Mouse (Mus musculus) leukemia stem cell, adult 10-12 weeks (primary cell): ENCODE results near the gene Rngtt. TPM values are rescaled to one million over a fixed set of nuclear protein-coding genes. Genes with fewer than 3 reads are reported as not detected.

Source experiments
- polyA plus RNA-seq: library from polyadenylated mRNA; stranded (reverse); fragments of >175 nt; gene quantifications from 2 replicates; pipeline ENCODE4 v1.2.3, GENCODE M21; 2012; ENCODE audit warnings: low replicate concordance

Gene Rngtt
- polyA plus RNA-seq: 2.0 and 5.9 TPM in 2 replicates

DNA sequence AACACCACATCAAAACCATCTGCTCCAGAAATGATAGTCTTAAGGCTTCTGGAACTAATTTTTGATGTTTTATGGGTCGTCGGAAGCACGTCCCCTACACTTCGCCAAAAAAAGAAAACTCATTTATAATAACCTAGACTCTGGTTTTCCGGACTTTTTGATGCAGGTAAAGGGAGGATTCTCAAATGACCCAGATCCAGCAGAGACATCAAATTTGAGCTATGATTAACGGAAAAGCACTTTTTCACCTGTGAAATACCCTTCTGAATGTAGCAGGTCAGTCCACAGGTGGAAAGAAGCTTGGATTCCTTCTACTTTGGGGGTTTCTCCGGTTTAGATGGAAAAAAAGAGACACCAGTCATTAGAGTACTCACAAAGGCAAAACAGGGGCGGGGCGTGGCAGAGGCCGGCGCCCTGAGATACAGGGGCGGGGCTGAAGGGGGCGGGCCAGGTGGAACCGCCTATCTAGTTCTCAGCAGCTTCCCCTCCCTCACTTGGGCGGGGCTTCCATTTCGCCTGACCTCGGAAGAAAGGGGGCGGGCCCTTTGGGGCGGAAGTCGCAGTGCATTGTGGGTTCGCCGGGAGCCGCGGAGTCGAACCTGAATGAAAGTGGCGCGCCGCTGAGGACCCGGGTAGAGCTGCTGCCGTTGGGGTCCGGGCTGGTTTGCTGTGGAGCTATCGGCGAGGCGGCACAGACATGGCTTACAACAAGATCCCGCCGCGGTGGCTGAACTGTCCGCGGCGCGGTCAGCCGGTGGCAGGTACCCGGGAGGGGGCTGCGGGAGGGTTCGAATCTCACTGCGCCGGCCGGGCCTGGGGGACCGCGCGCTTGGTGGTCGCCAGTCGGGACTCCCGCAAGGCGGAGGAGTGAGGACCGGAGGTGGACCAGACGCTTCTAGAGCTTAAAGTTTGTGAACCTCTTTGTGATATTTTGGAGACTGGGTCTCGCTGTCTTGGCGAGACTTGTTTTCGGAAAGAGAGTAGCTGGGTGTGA is at the start of gene Rngtt:
Gene Rngtt, plus strand, starts transcription at position 548 of the 994 bp plus-strand sequence.

DNA sequence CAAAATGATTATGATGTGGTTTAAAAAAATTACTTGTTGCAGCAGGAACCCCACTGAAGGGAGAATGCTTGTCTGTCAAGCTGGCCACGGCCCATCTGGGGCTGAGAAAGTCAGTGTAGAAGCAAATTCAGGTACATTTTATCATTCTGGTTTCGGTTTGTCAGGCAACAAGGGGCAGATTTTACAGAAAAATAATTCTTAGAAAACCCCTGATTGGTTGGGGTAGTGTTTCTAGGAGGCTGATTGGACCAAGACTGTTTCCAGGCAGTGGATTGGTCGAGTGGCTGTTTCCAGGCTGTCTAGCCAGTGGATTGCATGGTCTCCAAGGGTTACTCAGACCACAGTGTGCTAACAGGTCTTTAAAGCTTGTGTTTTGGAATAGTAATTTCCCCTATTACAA is 20.1 kb upstream of the Rngtt start, which contains the start of gene Pnrc1:
Gene Pnrc1, minus strand, starts transcription at position 162 of the 400 bp plus-strand sequence.

Other genes with a start within 250 kb of the Rngtt start
- 0.47 TPM in 1 of 2 replicates, not detected in the other for gene Gabrr2, start 247.3 kb upstream of the Rngtt start, polyA plus RNA-seq
- gene Gabrr1, start 177.8 kb upstream of the Rngtt start, polyA plus RNA-seq: not detected in 2 replicates
- gene Pm20d2, start 120.6 kb upstream of the Rngtt start, polyA plus RNA-seq: 0.44 and 0.74 TPM in 2 replicates
- not detected in 2 replicates for gene Srsf12, start 101.3 kb upstream of the Rngtt start, polyA plus RNA-seq
- gene Pnrc1, start 20.1 kb upstream of the Rngtt start, polyA plus RNA-seq: 83.3 and 157 TPM in 2 replicates